Mouse (Mus musculus) ES-E14 (cell line): ENCODE results near the gene Klhdc8a. TPM values are rescaled to one million over a fixed set of nuclear protein-coding genes. Genes with fewer than 3 reads are reported as not detected.

ENCODE experiments used
- DNase-seq: peaks from one replicate; pipeline ENCODE4 v3.0.0-alpha.2; 2013; ENCODE audit warnings: low read depth, low spot score
- H3K27ac ChIP-seq: 2 replicates; pipeline ENCODE4 v1.5.1; 2012; ENCODE audit warnings: low read depth, mild to moderate bottlenecking, low read length, moderate library complexity, mixed read lengths; ENCODE audit not compliant: poor library complexity, insufficient read depth, severe bottlenecking
- H3K36me3 ChIP-seq: 2 replicates; pipeline ENCODE4 v1.6.1; 2012; ENCODE audit warnings: mild to moderate bottlenecking, low read length, moderate library complexity, mixed read lengths; ENCODE audit not compliant: control insufficient read depth, poor library complexity, insufficient read depth, severe bottlenecking
- H3K4me1 ChIP-seq, 2 experiments: fragments of 150-350 bp in 1 of 2; sonication (generic) in 1 of 2; 2 replicates each; pipeline ENCODE4 v1.6.1; 2012; ENCODE audit warnings: low read length in 2 of 2, mild to moderate bottlenecking in 1 of 2, mixed read lengths in 1 of 2; ENCODE audit not compliant: control insufficient read depth in 2 of 2, insufficient read depth in 2 of 2, poor library complexity in 1 of 2
- H3K4me3 ChIP-seq, 2 experiments: fragments of 150-350 bp in 1 of 2; sonication (generic) in 1 of 2; 2 replicates each; pipeline ENCODE4 v1.5.1; 2012; ENCODE audit warnings: low read length in 2 of 2, low read depth in 1 of 2, mild to moderate bottlenecking in 1 of 2, mixed read lengths in 1 of 2; ENCODE audit not compliant: insufficient read depth in 1 of 2, poor library complexity in 1 of 2, severe bottlenecking in 1 of 2
- H3K9ac ChIP-seq: 2 replicates; pipeline ENCODE4 v1.6.1; 2012; ENCODE audit warnings: low read depth, mild to moderate bottlenecking, low read length, mixed read lengths; ENCODE audit not compliant: poor library complexity, insufficient read depth, severe bottlenecking
- H3K9me3 ChIP-seq: fragments of 150-350 bp; sonication (generic); 2 replicates; pipeline ENCODE4 v1.6.1; 2012; ENCODE audit warnings: low read depth, mild to moderate bottlenecking, low read length; ENCODE audit not compliant: control insufficient read depth, insufficient read depth
- CHD2 ChIP-seq: IDR thresholded peaks from 2 replicates; pipeline ENCODE4 v1.6.1; 2014; ENCODE audit warnings: mild to moderate bottlenecking, low read depth, low read length, inconsistent platforms
- HCFC1 ChIP-seq: IDR thresholded peaks from 2 replicates; pipeline ENCODE4 v1.6.1; 2012; ENCODE audit warnings: low read length, inconsistent platforms, borderline replicate concordance; ENCODE audit not compliant: insufficient read depth
- MAFK ChIP-seq: IDR thresholded peaks from 2 replicates; pipeline ENCODE4 v1.6.1; 2014; ENCODE audit warnings: mild to moderate bottlenecking, low read depth, low read length, inconsistent platforms; ENCODE audit not compliant: insufficient read depth
- ZC3H11A ChIP-seq: IDR thresholded peaks from 2 replicates; pipeline ENCODE4 v1.6.1; 2012; ENCODE audit warnings: low read depth, mild to moderate bottlenecking, inconsistent platforms, low read length, borderline replicate concordance
- ZNF384 ChIP-seq: IDR thresholded peaks from 2 replicates; pipeline ENCODE4 v1.6.1; 2012; ENCODE audit warnings: low read depth, low read length, inconsistent platforms
- in situ Hi-C, 2 experiments: fragments of 600-800 bp; cut with MboI; formaldehyde crosslinking; loops; one replicate each; pipeline ENCODE4 v1.15.1; 2025; ENCODE audit warnings: low sequenced_read_pairs in 2 of 2, inconsistent platforms in 1 of 2; ENCODE audit not compliant: unreplicated experiment in 2 of 2
- total RNA-seq: library from RNA; depleted of rRNA; stranded (reverse); fragments of 300-350 nt; gene quantifications from 2 replicates; pipeline ENCODE4 v1.2.3, GENCODE M21; 2012

Gene Klhdc8a
- total RNA-seq, 1 experiment = 2.8 TPM

DNA sequence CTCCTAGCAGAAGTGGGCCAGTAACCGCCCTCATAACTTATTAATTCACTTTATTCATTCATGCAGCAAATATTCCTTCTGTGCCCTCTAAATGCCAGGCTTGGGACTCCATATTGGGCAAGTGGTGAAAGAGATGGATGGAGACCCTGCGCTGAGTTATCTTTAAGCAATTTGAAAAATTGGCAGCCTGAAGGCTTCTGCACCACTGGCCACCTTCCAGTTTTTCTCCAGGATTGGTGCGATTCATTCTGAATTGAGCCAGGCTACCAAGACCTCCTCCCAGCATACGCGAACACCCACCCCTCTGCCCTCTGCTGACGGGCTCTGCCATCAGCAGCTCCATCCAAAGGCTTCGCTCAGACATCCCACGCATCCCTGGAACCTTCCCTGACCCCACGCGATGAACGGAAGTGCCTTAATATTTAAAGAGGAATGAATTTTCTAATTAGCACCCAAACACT, 10.4 kb upstream of the Klhdc8a start:
- H3K27ac ChIP-seq = no peak overlapping the region

DNA sequence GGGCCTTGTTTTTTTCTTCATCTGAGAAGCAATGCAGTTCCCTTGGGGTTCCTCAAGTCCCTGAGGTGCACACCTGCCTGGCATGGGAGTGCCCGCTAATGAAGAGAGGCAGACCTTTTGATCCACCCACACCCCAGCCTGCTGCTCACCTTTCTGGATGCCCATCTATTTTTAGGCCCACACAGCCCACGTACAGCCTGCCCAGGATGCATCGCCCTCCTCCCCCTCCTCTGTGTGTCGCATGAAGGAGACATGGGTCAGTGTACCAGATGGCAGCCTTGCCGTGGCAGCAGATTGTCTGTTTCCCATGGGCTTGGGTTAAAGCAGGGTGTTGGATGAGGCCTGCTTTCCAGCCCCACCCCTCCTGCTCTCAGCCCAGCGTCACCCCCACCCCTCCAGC, 8.5 kb upstream of the Klhdc8a start:
- Histone ChIP-seq H3K4me3 (no peak overlapping the region), H3K9ac (no peak overlapping the region), H3K27ac (no peak overlapping the region), H3K9me3 (no peaks in the 10 kb centered on the region), H3K4me1 (peaks cover 3 to 42% of the 10 kb centered on the region in 2 experiments; a peak in 3 of 4 replicates), H3K36me3 (no peaks in the 10 kb centered on the region)
- DNase-seq = no peak
- in situ Hi-C loops = no loop called here
- TF ChIP-seq HCFC1 (no peak), ZC3H11A (no peak), ZNF384 (no peak), CHD2 (no peak), MAFK (no peak)

More for the DNA sequence above, 10.4 kb upstream of the Klhdc8a start:
- in situ Hi-C loops = no loop called here
- H3K36me3 ChIP-seq = no peaks in the 10 kb centered on the region
- no peak overlapping the region for H3K4me3 ChIP-seq
- 0 out of 2 replicates have a peak, but pooled peaks have one; percentile 14 for TF ChIP-seq ZC3H11A
- no peak for TF ChIP-seq HCFC1
- TF ChIP-seq MAFK = no peak
- DNase-seq = no peak
- H3K9ac ChIP-seq = no peak overlapping the region
- H3K9me3 ChIP-seq = no peaks in the 10 kb centered on the region
- peaks cover 6 to 50% of the 10 kb centered on the region in 2 experiments for H3K4me1 ChIP-seq

DNA sequence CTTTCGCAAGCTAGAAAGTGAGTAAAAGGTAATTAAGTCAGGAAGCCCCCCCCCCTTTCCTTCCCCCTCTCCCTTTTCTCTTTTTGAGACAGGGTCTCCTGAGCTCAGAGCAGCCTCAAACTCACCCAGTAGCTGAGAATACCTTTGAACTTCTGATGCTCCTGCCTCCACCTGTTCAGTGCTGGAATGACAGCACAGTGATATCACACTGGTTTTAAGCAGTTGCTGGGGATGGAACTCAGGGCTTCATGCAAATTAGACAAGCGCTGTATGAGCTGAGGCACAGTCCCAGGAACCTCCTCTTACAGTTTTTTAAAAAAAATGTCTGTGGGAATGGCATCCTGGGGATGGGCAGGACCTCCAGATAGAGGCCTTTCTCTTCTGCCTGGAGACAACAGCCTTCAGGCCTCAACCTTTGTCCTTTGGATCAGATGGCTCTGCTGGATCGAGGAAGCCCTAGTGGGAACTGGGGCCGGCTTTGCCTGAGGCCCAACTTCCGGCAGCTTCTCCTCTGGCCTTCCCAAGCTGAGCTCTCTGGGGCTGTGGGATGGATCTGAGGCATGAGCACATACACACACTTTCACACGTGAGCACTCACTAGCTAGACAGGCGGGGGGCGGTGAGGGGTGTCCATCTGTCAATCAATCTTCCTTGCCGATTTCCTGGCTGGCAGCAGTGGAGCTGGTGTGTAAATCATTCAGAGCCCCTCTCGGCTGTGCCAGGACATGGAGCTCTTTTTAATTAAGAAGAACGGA, 7.3 kb upstream of the Klhdc8a start:
- no peak overlapping the region for H3K4me3 ChIP-seq
- H3K4me1 ChIP-seq = peaks cover 3 to 41% of the 10 kb centered on the region in 2 experiments; a peak in 3 of 4 replicates
- H3K27ac ChIP-seq = peak overlapping the region; percentile 40; the same call in 1 of the 2 replicates
- peak overlapping the region; percentile 41; the same call in 1 of the 2 replicates for H3K9ac ChIP-seq
- TF ChIP-seq MAFK (no peak), ZNF384 (peak; percentile 17; the same call in 1 of the 2 replicates), CHD2 (no peak), ZC3H11A (no peak), HCFC1 (no peak)
- H3K9me3 ChIP-seq = no peaks in the 10 kb centered on the region
- DNase-seq = no peak
- no peaks in the 10 kb centered on the region for H3K36me3 ChIP-seq
- in situ Hi-C loops = no loop called here

DNA sequence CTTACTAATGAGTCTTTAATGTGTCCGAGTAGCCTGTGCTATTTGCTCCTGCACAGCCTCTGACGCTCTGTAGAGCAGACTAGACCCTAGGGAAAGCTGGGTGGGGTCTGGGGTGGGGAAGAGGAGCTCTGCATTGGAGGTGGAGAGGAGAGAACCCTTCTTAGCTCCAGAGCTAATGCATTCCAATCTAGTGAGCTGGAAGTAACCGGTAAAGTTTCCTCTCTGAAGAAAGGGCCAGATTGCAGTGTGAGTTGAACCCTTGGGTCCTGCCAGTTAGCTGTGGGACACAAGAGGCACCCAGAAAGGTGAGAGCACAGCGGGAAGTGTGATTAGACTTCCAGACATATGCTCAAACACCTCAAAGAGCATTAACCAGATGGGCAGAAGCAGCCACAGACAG, 6.7 kb upstream of the Klhdc8a start:
- in situ Hi-C loops = no loop called here
- TF ChIP-seq ZC3H11A (no peak), CHD2 (no peak), MAFK (no peak), HCFC1 (no peak), ZNF384 (no peak)
- no peak for DNase-seq
- peaks cover 3 to 41% of the 10 kb centered on the region in 2 experiments; a peak in 3 of 4 replicates for H3K4me1 ChIP-seq
- peak overlapping the region; percentile 41; the same call in 1 of the 2 replicates for H3K9ac ChIP-seq
- H3K4me3 ChIP-seq = no peak overlapping the region
- H3K27ac ChIP-seq = no peak overlapping the region; the same call in 1 of the 2 replicates
- no peaks in the 10 kb centered on the region for H3K9me3 ChIP-seq
- H3K36me3 ChIP-seq = no peaks in the 10 kb centered on the region
